Mouse (Mus musculus) heart, adult 8-10 months (tissue): ENCODE data around the gene C2cd2l. TPM values are rescaled to one million over a fixed set of nuclear protein-coding genes. Genes with fewer than 3 reads are reported as not detected.
A peak's percentile ranks its signal among the peaks of the same experiment; 100 is the strongest.
"Not testable (repeated sequence)": the region's sequence is repeated elsewhere in the genome, so short reads cannot be mapped to it uniquely, and the experiment has no call there.

Source experiments
- DNase-seq: peaks from one replicate; pipeline ENCODE4 v3.0.0; 2022; ENCODE audit warnings: low spot score
- total RNA-seq, 4 experiments: library from RNA; stranded (reverse); gene quantifications; 2 replicates each; pipeline ENCODE4 v1.2.4; 2022

The C2cd2l gene
- total RNA-seq = 10 to 100 TPM; 12.7 to 19.2 (median 14.1) TPM

DNA sequence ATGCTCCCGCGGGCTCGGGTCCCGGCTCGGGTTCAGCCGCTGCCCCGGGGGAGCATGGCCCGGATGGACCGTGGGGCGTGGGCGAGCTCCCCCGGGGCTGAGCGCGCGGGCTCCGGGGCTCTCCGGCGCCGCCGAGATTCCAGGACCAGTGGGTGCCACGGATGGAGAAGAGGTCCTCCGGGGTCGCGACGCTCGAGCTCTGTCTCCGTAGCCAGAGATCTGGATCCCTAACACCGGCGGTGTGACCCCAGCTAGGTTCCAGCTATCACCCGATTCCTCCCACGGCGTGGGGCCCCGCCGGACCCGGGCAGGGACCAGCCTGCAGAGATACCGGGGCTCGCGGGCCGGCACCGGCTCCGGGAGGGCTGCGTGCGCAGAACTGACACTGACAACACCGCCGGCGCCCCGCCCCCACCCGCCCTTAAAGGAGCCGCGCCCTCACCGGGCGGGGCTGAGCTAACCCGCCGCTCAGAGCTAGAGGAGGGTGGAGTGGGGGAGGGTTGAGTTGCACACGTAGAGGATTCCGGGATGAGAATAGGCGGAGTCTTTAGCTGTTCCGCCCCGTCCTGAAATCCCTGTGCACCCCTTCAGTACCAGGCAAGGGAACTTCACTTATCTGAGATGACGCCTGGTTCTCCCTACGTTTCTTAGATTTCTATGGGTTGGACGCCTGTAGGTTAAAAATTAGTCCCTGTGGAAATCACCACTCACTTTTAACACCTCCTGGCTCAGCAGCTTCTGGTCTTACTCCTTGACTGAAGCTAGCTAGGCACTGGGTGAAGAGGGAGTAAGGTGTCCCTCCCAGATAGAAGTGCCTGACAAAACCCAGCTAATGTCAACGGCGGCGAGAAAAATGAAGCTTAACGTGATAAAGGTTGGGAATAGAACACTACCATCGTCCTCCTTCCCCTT is at the start of gene C2cd2l:
Gene C2cd2l (minus strand): TSS at position 399 of the 912 bp plus-strand sequence.
- DNase-seq = peak; percentile 90

DNA sequence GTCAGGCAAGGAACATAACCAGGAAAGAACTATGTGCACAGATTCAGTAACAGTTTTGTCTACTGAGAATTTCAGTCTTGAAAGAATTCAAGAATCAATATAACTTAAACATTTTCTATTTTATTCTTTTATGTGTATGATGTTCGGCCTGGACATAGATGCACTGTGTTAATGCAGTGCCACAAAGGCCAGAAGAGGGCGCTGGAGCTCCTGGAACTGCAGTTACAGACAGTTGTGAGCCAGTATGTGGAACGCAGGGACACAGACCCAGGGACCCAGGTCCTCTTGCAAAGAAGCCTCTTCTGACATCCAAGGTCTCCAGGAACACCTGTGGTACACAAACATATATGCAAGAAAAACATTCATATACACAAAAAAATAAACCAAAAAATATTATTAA is 44.4 kb upstream of the C2cd2l start:
- no peak for DNase-seq

DNA sequence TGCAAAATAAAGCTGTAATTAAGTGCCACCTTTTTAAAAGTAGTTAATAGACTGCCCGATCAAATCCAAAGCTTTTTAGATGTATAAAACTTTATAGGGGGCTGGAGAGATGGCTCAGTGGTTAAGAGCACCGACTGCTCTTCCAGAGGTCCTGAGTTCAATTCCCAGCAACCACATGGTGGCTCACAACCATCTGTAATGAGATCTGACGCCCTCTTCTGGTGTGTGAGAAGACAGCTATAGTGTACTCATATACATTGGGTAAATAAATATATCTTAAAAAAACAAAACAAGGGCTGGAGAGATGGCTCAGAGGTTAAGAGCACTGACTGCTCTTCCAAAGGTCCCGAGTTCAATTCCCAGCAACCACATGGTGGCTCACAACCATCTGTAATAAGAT is 41.8 kb upstream of the C2cd2l start:
- not testable (repeated sequence) for DNase-seq

- DNase-seq = peak; percentile 95
These were observed 41.3 kb upstream of the C2cd2l start, which contains the start of gene Vps11 for GRCm38 (mm10) chr9:44361190-44361917. Gene Vps11, minus strand, starts transcription at chr9:44361670.

- no peak for DNase-seq
These were observed 37.1 kb upstream of the C2cd2l start for GRCm38 (mm10) chr9:44357207-44357606.

DNA sequence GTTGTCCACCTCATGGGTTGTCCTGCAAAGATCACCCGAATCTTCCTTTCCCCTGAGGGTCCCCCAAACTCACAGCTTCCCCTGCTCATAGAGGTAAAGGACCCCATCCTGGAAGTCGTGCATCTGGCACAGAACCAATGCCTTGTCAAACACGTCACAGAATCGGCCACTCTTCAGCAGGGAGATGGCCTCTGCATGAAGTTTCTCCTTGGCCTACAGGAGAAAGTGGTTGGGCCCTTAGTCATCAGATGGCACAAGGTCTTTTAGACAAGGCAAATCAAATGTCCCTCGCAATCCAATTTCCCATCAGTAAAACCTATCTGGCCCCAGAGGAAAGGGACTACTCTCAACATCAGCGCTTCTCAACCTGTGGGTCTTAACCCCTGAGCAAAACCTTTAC is 33.1 kb upstream of the C2cd2l start:
- no peak for DNase-seq

DNA sequence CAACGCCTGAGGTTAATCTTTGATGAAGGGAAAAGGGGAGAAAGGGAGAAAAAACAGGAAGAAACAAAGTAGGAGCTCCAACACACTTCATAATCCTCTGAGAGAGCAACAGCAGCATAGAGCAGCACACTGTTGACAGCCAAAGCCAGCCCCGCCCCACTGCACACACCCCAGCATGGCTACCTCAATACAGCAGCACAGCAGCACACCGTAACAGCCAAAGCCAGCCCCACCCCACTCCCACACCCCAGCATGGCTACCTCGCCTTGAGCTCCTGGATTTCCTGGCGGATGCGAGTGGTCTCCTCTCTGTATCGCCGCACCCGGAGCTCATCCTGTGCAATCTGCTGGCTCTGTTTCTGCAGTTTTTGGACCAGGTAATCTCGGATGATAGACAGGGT is 32.3 kb upstream of the C2cd2l start:
- DNase-seq = no peak

DNA sequence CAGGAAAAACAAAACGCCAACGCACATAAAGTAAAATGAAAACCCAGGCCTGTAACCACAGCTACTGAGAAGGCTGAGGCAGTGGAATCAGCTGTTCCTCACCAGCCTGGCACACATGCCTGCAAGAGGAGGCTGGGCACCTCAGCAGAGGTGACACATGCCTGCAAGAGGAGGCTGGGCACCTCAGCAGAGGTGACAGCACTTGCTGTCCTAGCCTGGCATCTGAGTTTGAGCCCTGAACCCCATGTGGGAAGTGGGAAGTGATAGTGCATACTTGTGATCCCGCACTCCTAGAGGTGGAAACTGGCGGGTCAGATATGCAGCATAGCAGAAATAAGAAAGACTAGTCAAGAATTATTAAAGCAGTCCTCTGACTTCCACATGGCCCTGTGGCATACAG is 31.3 kb upstream of the C2cd2l start:
- no peak for DNase-seq

DNA sequence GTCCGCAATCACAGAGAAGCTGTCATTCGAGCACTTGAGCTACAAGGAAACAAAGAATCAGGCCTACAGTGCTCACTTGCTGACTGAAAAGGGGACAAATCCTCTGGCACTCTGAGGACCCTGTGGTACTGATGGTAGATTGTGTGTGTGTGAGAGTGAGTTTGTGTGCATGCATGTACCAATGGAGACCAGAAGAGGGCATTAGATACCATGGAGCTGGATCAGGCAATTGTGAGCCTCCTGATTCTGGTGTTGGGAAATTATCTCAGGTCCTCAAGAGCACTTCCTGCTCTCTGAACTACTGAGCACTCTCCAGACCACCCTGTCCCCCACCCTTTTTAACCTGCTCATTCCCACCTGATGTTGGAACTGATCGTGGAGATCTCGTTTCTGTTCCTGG is 28.5 kb upstream of the C2cd2l start:
- no peak for DNase-seq

- no peak for DNase-seq
These were observed 27.5 kb upstream of the C2cd2l start for GRCm38 (mm10) chr9:44347621-44348020.

DNA sequence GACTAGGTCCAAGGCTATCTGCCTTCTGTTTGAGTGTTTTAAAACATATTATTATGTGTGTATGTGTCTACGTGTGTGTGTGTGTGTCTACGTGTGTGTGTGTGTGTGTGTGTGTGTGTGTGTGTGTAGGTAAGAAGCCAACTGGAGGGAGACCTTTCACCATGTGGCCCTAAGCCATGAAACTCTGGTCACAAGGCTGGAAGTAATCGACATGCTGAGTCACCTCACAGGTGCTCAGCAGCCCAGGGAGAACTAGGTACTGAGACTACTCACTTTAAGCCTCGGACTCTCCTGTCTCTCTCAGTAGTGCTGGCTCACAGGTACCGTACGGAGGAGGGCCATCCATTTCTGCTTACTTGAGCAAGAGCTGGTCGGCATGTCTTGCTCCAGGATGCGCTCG is 27.1 kb upstream of the C2cd2l start:
- DNase-seq = no peak

- no peak for DNase-seq
These were observed 25.7 kb upstream of the C2cd2l start for GRCm38 (mm10) chr9:44345570-44346433.

DNA sequence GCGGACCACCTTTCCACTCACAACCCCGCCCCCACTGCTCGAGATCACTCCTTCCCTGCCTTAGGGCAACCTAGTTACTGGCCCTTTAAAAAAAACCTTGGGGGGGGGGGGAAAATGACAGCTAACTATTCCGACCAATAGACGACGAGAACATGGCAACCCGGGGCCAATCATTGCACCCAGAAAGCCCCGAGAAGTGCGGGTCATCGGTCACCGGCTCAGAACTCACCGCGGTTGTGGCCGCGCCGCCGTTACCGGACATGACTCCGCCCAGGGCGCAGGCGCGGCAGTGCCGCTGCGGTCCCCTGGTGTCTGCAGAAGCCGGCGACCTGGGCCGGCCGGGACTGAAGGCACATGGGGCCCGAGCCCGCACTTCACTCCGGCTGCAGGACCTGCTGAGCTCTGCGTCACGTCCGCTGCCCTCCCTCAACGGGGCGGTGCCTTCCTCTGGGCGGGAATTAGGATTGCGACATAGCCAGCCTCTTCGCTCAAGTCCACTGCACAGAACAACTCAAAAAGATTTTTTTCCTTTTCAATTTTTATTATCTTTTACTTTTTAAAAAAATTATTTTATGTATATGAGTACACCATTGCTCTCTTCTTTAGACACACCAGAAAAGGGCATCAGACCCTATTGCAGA is 23.8 kb upstream of the C2cd2l start, which contains the start of gene Hmbs:
Gene Hmbs (minus strand): TSS at position 448 of the 641 bp plus-strand sequence.
- peak; percentile 94 for DNase-seq

GRCm38 (mm10) chr9:44343290-44343689 is 23.2 kb upstream of the C2cd2l start:
- DNase-seq = peak; percentile 51

DNA sequence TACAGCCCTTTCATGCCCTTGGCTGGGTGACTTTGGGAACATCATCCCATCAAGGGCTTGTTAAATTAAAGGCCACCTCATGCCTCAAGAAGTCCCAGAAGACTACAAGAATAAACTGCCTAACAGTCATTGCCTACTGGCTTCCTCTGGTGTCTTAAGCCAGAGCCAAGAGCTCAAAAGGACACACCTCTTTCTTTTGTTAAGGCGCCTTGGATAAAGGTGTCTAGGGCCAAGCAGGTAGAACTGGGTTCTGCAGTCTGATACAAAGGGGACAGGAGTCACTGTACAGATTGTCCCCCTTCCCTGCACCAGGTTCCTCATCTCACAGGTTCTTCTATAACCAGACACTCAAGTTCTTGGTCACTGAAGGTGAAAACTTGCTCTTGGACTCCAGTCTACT is 22.5 kb upstream of the C2cd2l start:
- no peak for DNase-seq

- no peak for DNase-seq
These were observed 22.1 kb upstream of the C2cd2l start for GRCm38 (mm10) chr9:44342173-44342572.

DNA sequence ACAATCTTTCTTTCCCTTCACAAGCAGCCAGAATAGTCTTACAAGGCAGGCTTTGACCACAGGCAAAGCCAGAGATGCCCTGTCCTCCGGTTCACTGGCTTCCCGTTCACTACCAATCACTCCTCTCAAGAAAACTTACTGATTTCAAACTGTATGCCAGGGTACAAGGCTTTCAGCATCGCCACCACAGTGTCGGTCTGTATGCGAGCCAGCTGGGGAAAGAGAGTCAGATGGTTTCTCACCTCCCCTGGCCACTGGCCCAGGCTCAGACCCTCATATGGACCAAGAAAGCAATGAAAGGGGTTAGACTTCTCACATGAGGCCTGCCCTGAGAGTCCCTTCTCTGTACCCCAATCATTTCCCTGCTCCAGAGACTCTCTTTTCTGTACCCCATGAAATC is 21.4 kb upstream of the C2cd2l start:
- DNase-seq = no peak

DNA sequence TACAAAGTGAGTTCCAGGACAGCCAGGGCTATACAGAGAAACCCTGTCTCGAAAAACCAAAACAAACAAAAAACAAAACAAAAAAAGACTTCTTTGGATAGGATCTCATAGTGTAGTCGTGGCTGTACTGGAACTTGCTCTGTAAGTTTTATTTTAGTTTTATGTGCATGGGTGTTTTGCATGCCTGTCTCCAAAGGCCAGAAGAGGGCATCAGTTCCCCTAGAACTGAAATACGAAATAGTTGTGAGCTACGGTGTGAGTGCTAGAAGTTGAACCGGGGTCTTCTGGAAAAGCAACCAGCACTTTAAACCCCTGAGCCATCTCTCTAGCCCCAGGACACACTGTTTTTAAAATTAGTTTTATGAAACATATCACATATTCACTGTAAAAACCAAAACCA is 18.5 kb upstream of the C2cd2l start:
- no peak for DNase-seq

- DNase-seq = no peak
These were observed 17.5 kb upstream of the C2cd2l start for GRCm38 (mm10) chr9:44337436-44338169.

GRCm38 (mm10) chr9:44336964-44337363 is 16.9 kb upstream of the C2cd2l start:
- DNase-seq = no peak
